Mouse (Mus musculus) cerebellum, adult 18-20 months (tissue): ENCODE data around the gene Nsmce4a.
"Not testable (repeated sequence)": the region's sequence is repeated elsewhere in the genome, so short reads cannot be mapped to it uniquely, and the experiment has no call there.

Experiments used
- DNase-seq, 2 experiments: peaks; one replicate each; pipeline ENCODE4 v3.0.0; 2021

The Nsmce4a gene

DNA sequence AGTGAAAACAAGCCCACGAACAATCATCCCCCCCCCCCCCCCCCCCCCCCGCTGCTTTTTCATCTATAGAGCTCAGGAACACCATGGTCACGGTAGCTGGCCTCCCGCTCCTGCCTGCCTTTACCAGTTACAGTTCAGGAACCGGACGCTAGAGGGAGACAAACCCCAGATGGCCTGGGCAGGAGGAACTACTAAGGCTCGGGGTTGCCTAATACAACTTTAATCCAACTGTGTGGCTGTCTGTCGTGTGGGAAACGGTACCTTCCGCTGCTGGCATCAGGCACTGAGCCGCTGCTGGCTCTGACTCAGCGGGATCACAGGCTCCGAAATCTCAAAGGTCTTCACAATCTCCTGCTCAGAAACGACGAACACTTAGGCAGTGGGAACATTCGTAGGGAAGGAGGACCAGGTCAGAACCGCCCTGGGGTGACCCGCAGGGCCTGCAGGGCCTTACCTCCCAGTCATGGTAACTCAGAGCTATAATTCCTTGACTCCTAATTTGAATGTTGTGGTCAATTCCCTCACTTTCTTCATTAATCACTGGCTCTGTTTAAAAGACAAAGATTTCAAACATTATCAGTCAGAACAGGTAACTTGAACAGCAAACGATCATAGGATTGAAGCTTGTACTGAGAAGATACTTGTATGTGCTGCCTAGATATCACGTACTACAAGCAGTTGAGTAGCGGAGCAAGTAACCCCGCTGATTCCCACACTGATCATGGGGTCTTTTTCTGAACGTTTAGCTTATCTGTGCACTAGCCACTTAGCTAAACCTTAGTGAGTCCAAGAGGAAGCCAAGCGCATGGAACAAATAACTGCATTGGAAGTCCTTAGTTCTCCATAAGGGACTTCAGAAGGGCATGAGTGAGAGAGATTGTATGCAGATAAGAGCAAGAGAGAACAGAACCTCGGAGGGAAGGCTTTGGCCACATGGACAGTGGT lies 39.3 kb downstream of the Nsmce4a start:
- peak; percentile 92 to 93 for DNase-seq

DNA sequence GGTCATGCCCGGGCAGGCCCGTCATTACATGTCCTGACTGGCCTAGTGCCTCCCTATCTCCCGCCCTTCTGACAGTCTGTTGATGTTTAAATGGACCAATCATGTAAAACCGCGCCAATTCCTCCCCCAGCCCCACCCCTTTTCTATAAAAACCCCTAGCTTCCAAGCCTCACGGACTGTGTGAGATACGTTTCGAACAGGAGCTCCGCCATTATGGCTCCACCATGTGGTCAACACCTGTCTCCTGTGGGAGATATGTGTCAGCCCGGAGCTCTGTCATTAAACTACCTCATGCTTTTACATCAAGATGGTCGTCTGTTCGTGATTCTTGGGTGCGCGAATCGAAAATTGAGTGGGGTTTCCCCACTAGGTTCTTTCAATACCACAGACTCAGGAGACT lies 41.8 kb downstream of the Nsmce4a start:
- not testable (repeated sequence) for DNase-seq

DNA sequence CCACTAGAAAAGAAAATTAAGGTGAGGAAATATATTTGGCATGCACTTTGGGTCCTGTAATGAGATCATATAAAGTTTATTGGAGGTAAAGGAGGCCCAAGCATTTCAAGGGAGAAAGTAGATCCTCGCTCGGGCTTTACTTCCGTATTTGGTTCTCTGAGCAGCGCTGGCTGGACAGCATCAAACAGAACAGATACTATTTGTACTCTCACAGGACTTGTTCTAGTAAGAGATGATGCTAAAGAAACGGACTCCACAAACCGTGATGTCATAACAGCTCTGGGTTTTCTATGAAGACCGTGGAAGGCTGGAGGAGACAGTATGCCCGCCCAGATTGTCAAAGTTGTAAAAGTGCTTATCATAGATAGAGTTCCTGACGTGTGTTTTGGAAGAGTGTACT lies 45.6 kb downstream of the Nsmce4a start:
- no peak for DNase-seq

DNA sequence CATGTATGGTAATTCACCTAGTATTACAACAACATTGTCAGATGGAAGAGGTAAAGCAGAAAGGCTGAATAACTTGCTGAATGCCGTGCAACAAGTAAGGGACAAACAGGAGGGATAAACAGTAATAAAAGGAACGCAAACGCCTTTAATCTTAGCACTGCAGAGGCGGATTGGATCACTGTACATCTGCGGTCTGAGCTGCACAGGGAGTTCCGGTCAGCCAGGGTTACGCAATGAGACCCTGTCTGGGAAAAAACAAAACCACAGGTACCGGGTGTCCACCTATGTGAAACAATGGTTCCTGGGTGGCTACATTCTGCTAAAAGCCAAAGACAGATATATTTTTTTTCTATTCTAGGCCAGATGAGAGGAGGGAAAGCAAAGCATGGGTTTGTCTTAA lies 49.5 kb downstream of the Nsmce4a start:
- DNase-seq = no peak

DNA sequence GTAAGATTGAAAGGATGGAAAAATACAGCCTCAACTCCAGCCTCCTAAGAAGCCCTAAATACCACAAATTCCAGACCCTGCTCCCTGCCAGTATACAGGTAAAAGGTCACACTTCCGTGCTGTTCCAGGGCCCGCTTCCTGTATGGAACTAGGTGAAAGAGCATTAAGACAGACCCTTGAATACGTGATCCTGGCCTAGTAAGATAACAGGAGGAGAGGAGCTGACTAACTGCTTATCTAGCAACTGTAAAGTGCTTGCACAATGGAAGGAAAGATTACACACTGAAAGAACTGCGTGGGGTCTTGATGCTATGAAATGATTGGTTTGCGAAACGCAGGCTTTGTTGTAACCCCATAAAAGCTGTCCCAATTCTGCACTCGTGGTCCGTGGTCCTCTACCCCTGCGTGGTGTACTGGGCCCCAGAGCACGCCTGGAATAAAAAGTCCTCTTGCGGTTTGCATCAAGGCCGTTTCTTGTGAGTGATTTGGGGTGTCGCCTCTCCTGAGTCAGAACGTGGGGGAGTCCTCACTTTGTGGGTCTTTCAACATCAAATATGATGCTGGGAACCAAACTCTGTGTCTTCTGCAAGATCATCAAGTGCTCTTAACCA lies 52.0 kb downstream of the Nsmce4a start:
- no peak for DNase-seq

DNA sequence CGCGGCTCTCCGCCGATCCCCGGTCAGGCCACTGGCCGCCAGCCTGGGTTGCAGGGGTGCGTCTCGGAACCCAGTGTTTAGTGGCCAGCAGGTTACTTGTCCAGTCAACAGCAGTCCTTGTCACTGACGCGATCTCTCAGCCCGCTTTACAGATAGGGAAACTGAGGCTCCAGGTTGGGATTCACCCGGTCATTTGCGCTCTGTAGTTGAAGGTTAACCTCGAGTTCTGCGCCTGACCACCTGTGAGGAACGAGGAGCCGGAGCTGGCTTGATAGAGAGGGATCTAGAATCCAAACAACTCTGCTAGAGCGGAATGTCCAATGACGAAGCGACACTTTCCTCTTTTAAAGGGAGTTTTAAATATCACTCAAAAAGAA lies 52.9 kb downstream of the Nsmce4a start, which contains the start of gene Ate1:
Ate1 (minus strand) TSS at position 321 of the 377 bp plus-strand sequence.
- no peak for DNase-seq

DNA sequence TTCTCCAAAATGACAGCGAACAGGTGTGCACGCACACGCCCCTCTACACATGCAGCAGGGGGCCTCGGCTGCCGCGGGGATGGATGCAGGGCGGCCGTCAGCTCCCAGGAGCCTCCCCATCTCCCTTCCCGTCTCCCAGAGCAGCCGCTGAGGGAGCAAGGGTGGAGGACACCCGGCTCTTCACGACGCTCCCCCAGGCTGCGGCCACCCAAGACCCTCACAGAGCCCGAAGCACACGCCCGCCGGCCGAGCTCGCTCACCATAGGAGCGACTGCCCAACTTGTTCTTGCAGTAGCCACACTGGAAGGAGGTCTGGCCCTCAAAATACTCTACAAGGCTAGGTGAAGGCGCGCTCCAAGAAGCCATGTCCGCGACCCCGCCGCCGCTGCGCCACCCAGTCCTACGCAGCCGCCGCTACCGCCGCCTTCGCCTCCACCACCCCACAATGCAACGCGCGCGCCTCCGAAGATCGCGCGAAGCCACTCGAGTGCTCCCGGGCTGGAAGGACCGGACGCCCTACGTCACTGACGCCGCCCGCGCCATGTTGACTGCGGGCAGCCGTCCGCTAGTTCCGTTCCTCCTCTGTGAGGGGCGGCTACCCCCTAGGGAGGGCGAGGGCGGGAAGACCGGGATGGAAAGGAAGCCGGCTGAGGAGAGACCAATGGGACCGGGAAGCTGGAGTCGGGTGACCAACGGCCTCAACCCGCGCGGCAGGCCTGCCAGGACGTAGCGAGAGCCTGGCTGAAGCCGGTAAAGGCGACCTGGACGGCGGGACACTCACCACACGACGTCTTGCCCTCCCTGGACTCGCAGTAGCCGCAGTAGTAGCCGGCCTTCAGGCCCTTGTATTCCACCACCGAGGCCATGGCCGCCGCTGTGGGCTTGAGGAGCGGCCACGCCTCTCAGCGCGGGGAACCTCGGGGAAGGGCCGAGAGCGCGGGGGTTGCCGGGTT lies 53.5 kb downstream of the Nsmce4a start:
- peak; percentile 95 to 98 for DNase-seq

DNA sequence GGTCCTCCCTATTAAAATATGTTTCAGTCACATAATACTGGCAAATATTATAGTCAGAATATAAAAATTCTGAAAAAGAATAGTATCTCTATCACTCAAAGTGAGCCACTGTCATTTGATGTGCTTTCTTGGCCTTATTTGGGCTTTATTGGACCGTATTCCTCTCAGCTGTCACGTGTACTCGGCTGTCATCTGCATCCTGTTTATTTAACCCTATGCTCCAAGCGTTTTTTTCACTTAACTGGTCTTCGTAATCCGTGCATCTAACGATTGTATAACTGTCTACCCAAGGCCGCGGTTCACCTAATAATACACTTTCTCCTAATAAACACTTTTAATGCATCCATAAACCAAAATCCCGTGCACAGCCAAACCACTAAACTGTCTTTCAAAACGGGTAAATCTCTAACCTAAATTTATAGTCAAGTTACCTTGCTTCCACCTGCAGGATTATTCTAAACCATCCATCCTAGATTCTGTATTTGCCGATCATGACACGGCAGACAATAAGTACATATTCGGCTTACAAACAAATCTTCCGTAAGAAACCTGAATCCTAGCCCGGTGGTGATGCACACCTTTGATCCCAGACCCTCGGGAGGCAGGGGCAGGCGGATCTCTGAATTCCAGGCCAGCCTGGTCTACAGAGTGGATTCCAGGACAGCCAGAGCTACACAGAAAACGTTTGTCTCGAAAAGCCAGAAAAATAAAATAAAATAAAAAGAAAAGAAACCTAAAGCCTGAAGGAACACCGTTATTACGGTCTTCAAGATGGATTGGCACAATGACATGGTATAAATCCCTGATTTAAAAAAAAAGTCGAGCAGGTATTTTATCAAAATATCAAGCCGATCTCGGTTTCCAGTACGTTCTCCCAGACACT lies 54.5 kb downstream of the Nsmce4a start:
- DNase-seq = peak; percentile 22 to 25

DNA sequence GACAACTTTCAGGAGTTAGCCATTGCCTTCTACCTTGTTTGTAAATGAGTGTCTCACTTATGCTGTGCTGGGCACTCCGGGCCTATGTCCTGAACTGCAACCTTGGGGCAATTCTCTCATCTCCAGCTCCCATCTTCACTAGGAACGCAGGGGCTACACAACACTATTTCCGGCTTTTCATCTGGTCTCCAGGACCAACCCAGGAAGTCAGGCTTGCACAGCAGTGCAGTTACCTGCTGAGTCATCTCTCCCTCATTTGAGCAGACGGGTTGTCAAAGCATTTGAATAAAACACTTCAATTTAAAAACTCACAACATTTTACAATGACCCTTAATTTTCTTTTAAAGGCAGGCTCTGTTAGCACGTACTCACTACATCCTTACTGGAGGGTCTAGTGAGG lies 62.7 kb downstream of the Nsmce4a start:
- no peak for DNase-seq

DNA sequence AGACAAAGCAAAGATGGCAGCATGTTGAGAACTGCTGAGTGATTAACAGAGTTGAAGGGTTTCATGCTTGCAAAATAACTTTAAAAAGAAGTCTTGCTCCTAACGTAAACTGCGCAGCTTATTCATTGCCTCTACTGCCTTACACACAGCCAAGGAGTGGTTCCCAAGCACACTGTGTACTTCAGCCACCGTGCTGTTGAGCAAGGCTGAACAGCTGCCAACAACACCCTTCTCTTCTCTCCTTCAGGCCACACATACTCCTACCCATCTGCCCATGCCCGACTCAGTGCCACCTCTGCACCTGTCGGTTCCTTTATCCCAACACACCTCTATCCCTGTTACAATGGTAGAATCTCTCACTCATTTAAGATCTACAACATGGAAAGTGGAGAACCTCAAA lies 69.9 kb downstream of the Nsmce4a start:
- DNase-seq = no peak

DNA sequence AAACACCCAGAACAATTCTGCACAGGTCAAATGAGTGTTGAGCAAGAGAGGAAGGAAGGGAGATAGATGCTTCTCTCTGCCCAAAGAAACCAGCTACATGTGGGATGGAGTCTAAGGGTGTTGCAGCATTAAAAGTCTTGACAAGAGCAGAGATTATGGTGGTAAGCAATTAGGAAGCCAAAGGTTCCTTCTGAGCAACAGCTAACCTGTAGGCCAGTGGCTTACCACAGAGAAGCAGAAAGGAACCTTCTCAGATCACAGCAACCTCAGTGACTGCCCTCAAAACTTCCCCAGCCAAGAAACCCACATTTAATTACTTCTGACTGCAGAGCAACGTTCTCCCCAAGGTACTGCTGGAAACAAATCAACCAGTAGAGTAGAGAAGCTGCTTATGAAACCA lies 71.4 kb downstream of the Nsmce4a start:
- no peak for DNase-seq

DNA sequence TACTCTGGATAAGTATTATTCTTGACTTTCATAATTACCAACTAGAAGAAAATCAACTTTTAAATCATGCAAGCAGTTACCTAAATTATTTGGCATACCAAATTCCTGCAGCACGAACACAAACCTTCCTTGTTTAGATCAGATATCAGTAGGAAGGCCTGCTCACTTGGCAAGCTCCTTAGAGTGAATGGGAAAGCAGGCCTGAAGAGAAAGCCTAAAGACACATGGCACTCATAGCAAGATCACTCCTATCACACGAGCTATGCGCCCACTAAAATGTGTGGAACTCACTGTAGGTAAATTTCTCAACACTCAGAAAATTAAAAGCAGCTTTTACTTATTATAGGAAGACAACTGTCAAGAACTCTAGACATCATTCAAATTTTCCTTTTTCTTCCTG lies 79.6 kb downstream of the Nsmce4a start:
- DNase-seq = no peak

DNA sequence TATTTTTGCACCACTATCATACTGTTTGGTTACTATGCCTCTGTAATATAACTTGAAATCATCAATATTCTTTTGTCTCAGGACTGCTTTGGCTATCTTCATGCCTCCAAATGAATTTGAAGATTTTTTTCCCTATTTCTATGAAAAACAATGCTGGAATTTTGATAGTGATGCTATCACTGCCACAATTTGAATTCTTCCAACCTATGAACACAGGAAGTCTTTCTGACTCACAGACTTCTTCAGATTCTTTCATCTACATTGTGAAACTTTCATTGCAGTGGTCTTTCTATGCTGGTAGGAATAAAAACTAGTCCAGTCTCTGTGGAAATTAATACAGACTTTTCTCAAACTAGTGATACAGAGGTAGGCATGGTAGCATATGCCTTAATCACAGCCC lies 80.9 kb downstream of the Nsmce4a start:
- no peak for DNase-seq
